Mouse (Mus musculus): Measurements from ENCODE around the gene Mgmt. TPM values are rescaled to one million over a fixed set of nuclear protein-coding genes. Genes with fewer than 3 reads are reported as not detected.

Gene Mgmt
- total and polyA plus RNA-seq, 2 experiments from 2014 or later, result 1.4 to 1.6 TPM

DNA sequence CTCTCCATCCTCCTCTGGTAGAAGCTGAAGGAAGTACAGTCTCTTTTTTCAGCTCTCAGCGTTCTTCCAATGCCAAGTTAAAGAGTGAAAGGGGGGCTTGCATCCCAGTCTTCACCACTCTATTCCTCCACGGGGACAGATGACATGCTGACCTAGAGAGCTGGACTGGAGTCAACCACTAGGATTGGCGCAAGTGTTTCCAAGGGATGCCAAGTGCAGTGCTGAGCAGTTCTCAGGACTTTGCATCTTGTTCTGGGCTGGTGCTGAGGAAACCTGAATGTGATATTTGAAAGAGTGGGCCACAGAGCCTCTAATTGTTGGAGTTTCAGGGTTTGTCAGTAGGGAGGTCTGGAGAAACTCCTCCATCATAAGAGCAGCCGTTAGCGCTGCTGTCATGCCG lies 187.8 kb downstream of the Mgmt start:
- Histone ChIP-seq H3K9ac (replicated peaks; ENCODE audit: low read length) (no peak overlapping the region), H3K4me1 (ENCODE audit: insufficient read depth, low read length) (peaks cover 7% of the 10 kb centered on the region; the same call in 1 of the 2 replicates), H3K27me3 (ENCODE audit: insufficient read depth, low read length) (no peaks in the 10 kb centered on the region), H3K9me3 (ENCODE audit: low read length) (no peaks in the 10 kb centered on the region), H3K4me3 (ENCODE audit: low read length) (no peak overlapping the region), H3K27ac (no peak overlapping the region), H3K36me3 (ENCODE audit: insufficient read depth, low read length) (no peaks in the 10 kb centered on the region), H3K4me2 (ENCODE audit: low read depth, low read length) (no peak overlapping the region)
- WGBS, result 60% methylated on average over 6 of the region's 6 CpGs
- no peak for TF ChIP-seq CTCF (IDR thresholded peaks at IDR 0.05; ENCODE audit: low read depth)
- DNase-seq (ENCODE audit: low spot score) (peak; percentile 57), ATAC-seq (no peak)

DNA sequence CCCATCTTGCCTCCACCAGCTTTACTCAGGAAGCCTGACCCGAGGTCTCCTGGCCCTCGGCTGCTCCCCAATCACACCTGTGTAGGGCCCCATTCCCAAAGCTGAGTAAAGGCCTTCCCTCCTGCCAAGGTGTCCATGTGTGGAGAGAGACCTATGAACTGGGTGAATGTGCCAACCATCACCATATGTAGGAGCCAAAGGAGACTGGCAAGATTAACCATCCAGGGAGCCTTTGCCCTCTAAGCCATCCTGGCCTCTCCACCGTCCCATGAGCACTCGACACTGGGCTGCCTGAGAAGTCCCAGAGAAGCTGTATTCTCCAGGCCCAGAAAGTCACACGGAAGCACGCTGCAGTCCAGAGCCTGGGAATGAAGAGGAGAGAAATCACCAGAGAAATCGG lies 190.2 kb downstream of the Mgmt start:
- WGBS, result 89% methylated on average over 7 of the region's 7 CpGs
- TF ChIP-seq CTCF (IDR thresholded peaks at IDR 0.05; ENCODE audit: low read depth), result no peak

DNA sequence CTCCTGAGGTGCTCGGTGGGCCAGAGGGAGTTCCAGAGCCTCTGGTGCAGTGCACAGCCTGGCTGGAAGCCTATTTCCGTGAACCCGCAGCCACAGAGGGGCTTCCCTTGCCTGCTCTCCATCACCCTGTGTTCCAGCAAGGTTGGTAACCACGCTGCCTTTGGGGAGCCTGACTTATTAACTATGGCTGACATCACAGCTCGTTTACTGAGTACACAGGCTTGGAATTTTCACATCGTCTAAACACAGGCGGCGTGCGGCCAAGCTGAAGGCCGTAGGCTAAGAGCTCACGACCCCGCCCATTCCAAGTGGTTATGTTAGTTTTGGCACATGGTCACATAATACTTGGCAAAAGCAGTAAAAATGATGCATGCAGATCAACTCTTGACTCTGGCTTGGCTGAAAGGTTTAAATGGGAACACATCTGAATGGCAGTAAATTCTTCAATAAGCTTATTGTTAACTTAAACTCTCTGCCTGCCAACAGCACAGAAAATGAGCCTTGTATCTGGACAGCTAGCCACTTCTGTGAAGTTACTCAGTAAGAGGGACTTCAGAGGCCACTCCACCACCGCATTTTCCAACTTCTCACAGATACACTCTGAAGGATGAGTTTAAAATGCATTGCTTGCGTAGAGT lies 191.7 kb downstream of the Mgmt start:
- Histone ChIP-seq H3K4me2 (ENCODE audit: low read depth, low read length) (no peak overlapping the region), H3K4me3 (ENCODE audit: low read length) (no peak overlapping the region), H3K9me3 (ENCODE audit: low read length) (no peaks in the 10 kb centered on the region), H3K27ac (no peak overlapping the region), H3K4me1 (ENCODE audit: insufficient read depth, low read length) (peaks cover 7% of the 10 kb centered on the region; the same call in 1 of the 2 replicates), H3K9ac (replicated peaks; ENCODE audit: low read length) (no peak overlapping the region), H3K27me3 (ENCODE audit: insufficient read depth, low read length) (no peaks in the 10 kb centered on the region), H3K36me3 (ENCODE audit: insufficient read depth, low read length) (no peaks in the 10 kb centered on the region)
- ATAC-seq (peak; percentile 66), DNase-seq (ENCODE audit: low spot score) (peak; percentile 79)
- WGBS, result 21% methylated on average over 14 of the region's 14 CpGs
- TF ChIP-seq CTCF (IDR thresholded peaks at IDR 0.05; ENCODE audit: low read depth), result no peak

More for the DNA sequence above, 190.2 kb downstream of the Mgmt start:
- Histone ChIP-seq H3K27ac (no peak overlapping the region), H3K9ac (replicated peaks; ENCODE audit: low read length) (no peak overlapping the region), H3K9me3 (ENCODE audit: low read length) (no peaks in the 10 kb centered on the region), H3K4me2 (ENCODE audit: low read depth, low read length) (no peak overlapping the region), H3K4me1 (ENCODE audit: insufficient read depth, low read length) (peaks cover 7% of the 10 kb centered on the region; the same call in 1 of the 2 replicates), H3K36me3 (ENCODE audit: insufficient read depth, low read length) (no peaks in the 10 kb centered on the region), H3K4me3 (ENCODE audit: low read length) (no peak overlapping the region), H3K27me3 (ENCODE audit: insufficient read depth, low read length) (no peaks in the 10 kb centered on the region)
- DNase-seq (ENCODE audit: low spot score) (no peak), ATAC-seq (no peak)

DNA sequence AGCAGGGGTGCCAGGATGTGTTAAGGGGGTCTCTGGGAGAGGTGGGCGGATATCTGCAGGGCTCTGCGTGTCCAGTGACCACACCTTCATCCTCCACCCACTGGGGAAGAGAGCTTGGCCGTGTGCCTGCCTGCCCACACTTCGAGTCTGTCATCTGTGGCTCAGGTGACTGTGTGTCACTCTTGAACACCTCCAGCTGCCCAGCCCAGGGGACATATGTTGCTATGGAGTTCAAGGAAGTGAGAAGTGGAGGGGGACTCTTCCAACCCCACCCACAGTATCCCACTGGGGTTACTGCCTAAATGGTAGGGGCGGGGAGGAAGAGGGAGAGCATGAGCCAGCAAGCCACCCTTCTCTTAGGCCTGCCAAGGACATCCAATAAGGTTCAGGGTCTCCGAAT lies 192.7 kb downstream of the Mgmt start:
- Histone ChIP-seq H3K4me1 (ENCODE audit: insufficient read depth, low read length) (peaks cover 7% of the 10 kb centered on the region; the same call in 1 of the 2 replicates), H3K4me3 (ENCODE audit: low read length) (no peak overlapping the region), H3K9me3 (ENCODE audit: low read length) (no peaks in the 10 kb centered on the region), H3K27me3 (ENCODE audit: insufficient read depth, low read length) (no peaks in the 10 kb centered on the region), H3K4me2 (ENCODE audit: low read depth, low read length) (no peak overlapping the region), H3K9ac (replicated peaks; ENCODE audit: low read length) (no peak overlapping the region), H3K36me3 (ENCODE audit: insufficient read depth, low read length) (no peaks in the 10 kb centered on the region), H3K27ac (no peak overlapping the region)
- DNase-seq (ENCODE audit: low spot score) (no peak), ATAC-seq (no peak)
- no peak for TF ChIP-seq CTCF (IDR thresholded peaks at IDR 0.05; ENCODE audit: low read depth)
- WGBS, result 71% methylated on average over 6 of the region's 6 CpGs

DNA sequence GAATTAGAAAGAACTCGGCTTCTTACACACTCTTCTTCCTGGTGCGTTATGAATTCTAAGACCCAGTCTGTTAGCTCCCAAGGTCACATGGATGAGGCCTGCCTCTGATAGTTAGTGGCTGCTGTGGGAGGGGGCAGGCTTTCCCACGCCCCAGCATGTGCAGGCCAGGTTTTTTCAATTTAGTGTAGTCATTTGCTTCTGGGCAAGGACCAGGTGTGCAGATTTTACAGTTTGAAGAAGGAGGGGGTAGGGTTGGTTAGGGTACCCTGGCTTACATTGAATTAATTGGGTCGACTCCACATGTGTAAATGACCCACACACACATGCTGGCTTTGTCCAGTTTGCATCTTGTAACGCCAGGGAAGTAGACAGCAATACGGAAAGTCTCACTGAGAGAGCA lies 193.7 kb downstream of the Mgmt start:
- Histone ChIP-seq H3K4me1 (ENCODE audit: insufficient read depth, low read length) (peaks cover 7% of the 10 kb centered on the region; the same call in 1 of the 2 replicates), H3K4me3 (ENCODE audit: low read length) (no peak overlapping the region), H3K27ac (no peak overlapping the region), H3K4me2 (ENCODE audit: low read depth, low read length) (no peak overlapping the region), H3K9me3 (ENCODE audit: low read length) (no peaks in the 10 kb centered on the region), H3K27me3 (ENCODE audit: insufficient read depth, low read length) (no peaks in the 10 kb centered on the region), H3K9ac (replicated peaks; ENCODE audit: low read length) (no peak overlapping the region), H3K36me3 (ENCODE audit: insufficient read depth, low read length) (no peaks in the 10 kb centered on the region)
- ATAC-seq (no peak), DNase-seq (ENCODE audit: low spot score) (no peak)
- WGBS, result 89% methylated on average over 6 of the region's 6 CpGs
- no peak for TF ChIP-seq CTCF (IDR thresholded peaks at IDR 0.05; ENCODE audit: low read depth)

DNA sequence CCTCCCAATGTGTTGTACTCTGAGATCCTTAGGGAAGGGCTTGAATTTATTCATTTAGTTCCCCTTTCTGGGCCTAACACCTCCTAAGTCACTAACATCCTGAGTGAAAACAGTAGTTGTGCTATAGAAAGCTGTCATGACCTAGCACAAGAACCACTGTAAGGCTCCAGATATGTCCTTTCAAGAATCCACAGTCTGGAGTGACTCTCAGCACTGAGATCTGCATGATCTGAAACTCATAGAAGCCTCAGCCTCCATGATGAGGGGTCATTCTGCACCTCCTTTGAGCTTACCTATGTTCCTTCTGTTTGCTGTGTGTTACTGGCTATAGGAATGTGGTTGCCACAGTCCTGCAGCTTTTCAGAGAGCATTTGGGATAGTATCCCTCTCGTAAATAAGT lies 200.1 kb downstream of the Mgmt start:
- Histone ChIP-seq H3K4me1 (ENCODE audit: insufficient read depth, low read length) (no peaks in the 10 kb centered on the region), H3K9me3 (ENCODE audit: low read length) (no peaks in the 10 kb centered on the region; the same call in 1 of the 2 replicates), H3K9ac (replicated peaks; ENCODE audit: low read length) (no peak overlapping the region), H3K4me2 (ENCODE audit: low read depth, low read length) (no peak overlapping the region), H3K36me3 (ENCODE audit: insufficient read depth, low read length) (no peaks in the 10 kb centered on the region), H3K4me3 (ENCODE audit: low read length) (no peak overlapping the region), H3K27ac (no peak overlapping the region), H3K27me3 (ENCODE audit: insufficient read depth, low read length) (no peaks in the 10 kb centered on the region)
- no peak for DNase-seq (ENCODE audit: low spot score)
- 90% methylated on average over 1 of the region's 1 CpGs for WGBS
- no peak for ATAC-seq
- TF ChIP-seq CTCF (IDR thresholded peaks at IDR 0.05; ENCODE audit: low read depth), result no peak

DNA sequence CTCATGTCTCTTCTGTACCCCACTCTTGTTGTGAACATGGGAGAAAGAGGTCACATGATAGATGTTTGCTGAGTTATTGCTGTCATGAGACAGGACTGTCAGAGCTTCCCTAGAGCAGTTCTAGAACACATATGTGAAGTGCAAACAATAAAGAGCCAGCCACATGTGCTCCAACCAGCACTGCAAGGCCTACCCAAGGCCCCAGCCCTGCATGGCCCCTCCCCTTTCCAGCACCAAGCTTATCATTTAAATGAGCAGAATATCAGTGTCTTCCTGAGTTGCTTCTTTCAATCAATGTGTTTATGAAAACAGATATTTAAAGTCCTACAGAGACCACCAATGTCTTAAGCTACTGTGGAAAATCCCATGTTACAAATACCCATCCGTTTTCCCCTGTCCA lies 201.3 kb downstream of the Mgmt start:
- WGBS, result 89% methylated on average over 1 of the region's 1 CpGs
- H3K9me3 ChIP-seq (ENCODE audit: low read length), result no peaks in the 10 kb centered on the region; the same call in 1 of the 2 replicates
- DNase-seq (ENCODE audit: low spot score) (no peak), ATAC-seq (no peak)
- H3K4me2 ChIP-seq (ENCODE audit: low read depth, low read length), result no peak overlapping the region
- H3K27ac ChIP-seq, result no peak overlapping the region
- no peaks in the 10 kb centered on the region for H3K36me3 ChIP-seq (ENCODE audit: insufficient read depth, low read length)
- no peak overlapping the region for H3K9ac ChIP-seq (replicated peaks; ENCODE audit: low read length)
- H3K4me3 ChIP-seq (ENCODE audit: low read length), result no peak overlapping the region
- H3K4me1 ChIP-seq (ENCODE audit: insufficient read depth, low read length), result no peaks in the 10 kb centered on the region
- no peak for TF ChIP-seq CTCF (IDR thresholded peaks at IDR 0.05; ENCODE audit: low read depth)
- no peaks in the 10 kb centered on the region for H3K27me3 ChIP-seq (ENCODE audit: insufficient read depth, low read length)

All from hindbrain, postnatal 0 days (tissue).